Mouse (Mus musculus) kidney, embryonic 16.5 days (tissue): ENCODE measurements around the gene Nup107. TPM values are rescaled to one million over a fixed set of nuclear protein-coding genes. Genes with fewer than 3 reads are reported as not detected.

Experiments used
- ATAC-seq: fragments of 200-750 bp; cut with Nextera tagmentation; 2 replicates; pipeline ENCODE4 v1.8.0; 2017; ENCODE audit warnings: moderate TSS enrichment; ENCODE audit not compliant: low FRiP score, low TSS enrichment
- H3K27ac ChIP-seq: fragments of 300-500 bp; sonication (generic); 2 replicates; pipeline ENCODE4 v1.5.1; 2014; ENCODE audit warnings: low read length
- H3K27me3 ChIP-seq: fragments of 300-500 bp; sonication (generic); 2 replicates; pipeline ENCODE4 v1.6.1; 2014; ENCODE audit warnings: low read length, control low read depth, mixed read lengths; ENCODE audit not compliant: insufficient read depth
- H3K36me3 ChIP-seq: fragments of 300-500 bp; sonication (generic); 2 replicates; pipeline ENCODE4 v1.6.1; 2014; ENCODE audit warnings: low read length, control low read depth, mixed read lengths; ENCODE audit not compliant: insufficient read depth
- H3K4me1 ChIP-seq: fragments of 300-500 bp; sonication (generic); 2 replicates; pipeline ENCODE4 v1.6.1; 2014; ENCODE audit warnings: low read length, control low read depth, mixed read lengths; ENCODE audit not compliant: insufficient read depth
- H3K4me2 ChIP-seq: fragments of 300-500 bp; sonication (generic); replicated peaks from 2 replicates; pipeline ENCODE4 v1.6.1; 2014; ENCODE audit warnings: low read depth, low read length
- H3K4me3 ChIP-seq: fragments of 300-500 bp; sonication (generic); 2 replicates; pipeline ENCODE4 v1.5.1; 2014; ENCODE audit warnings: mild to moderate bottlenecking, low read length
- H3K9ac ChIP-seq: fragments of 300-500 bp; sonication (generic); replicated peaks from 2 replicates; pipeline ENCODE4 v1.6.1; 2014; ENCODE audit warnings: low read length
- H3K9me3 ChIP-seq: fragments of 300-500 bp; sonication (generic); 2 replicates; pipeline ENCODE4 v1.6.1; 2016; ENCODE audit warnings: low read length, control low read depth
- WGBS: fragments of 180-500 bp; shearing (Covaris S2); extraction: QIAGEN DNeasy Blood & Tissue Kit; methylation state at CpG from one replicate; pipeline ENCODE4 v1.1.7; 2014; 5-methylcytosine and 5-hydroxymethylcytosine counted together
- polyA plus RNA-seq: library from polyadenylated mRNA; unstranded; fragments of >200 nt; fragmentation: Nextera tagmentation; extraction: Ambion mirVana; gene quantifications from 2 replicates; pipeline ENCODE4 v1.2.1, GENCODE M21; 2015

Gene Nup107
- polyA plus RNA-seq, 1 experiment from 2014 or later: 64.8 TPM

- H3K4me1 ChIP-seq: no peaks in the 10 kb centered on the region
- no peak overlapping the region for H3K9ac ChIP-seq
- H3K9me3 ChIP-seq: no peaks in the 10 kb centered on the region
- H3K27me3 ChIP-seq: no peaks in the 10 kb centered on the region
- ATAC-seq: no peak
- WGBS: 86% methylated on average over 10 of the region's 10 CpGs
- H3K27ac ChIP-seq: no peak overlapping the region
- no peak overlapping the region for H3K4me3 ChIP-seq
- H3K4me2 ChIP-seq: no peak overlapping the region
- peaks cover 63% of the 10 kb centered on the region for H3K36me3 ChIP-seq
These were observed 25.0 kb downstream of the Nup107 start for GRCm38 (mm10) chr10:117767286-117768140.

GRCm38 (mm10) chr10:117766896-117767160 is 25.7 kb downstream of the Nup107 start:
- Histone ChIP-seq H3K36me3 (peaks cover 63% of the 10 kb centered on the region), H3K4me1 (no peaks in the 10 kb centered on the region), H3K9ac (no peak overlapping the region), H3K9me3 (no peaks in the 10 kb centered on the region), H3K27ac (no peak overlapping the region), H3K4me3 (no peak overlapping the region), H3K4me2 (no peak overlapping the region), H3K27me3 (no peaks in the 10 kb centered on the region)
- 88% methylated on average over 5 of the region's 5 CpGs for WGBS
- no peak for ATAC-seq

GRCm38 (mm10) chr10:117766111-117766895 is 26.2 kb downstream of the Nup107 start:
- Histone ChIP-seq H3K4me1 (no peaks in the 10 kb centered on the region), H3K36me3 (peaks cover 64% of the 10 kb centered on the region), H3K27ac (no peak overlapping the region), H3K9ac (no peak overlapping the region), H3K4me2 (no peak overlapping the region), H3K27me3 (no peaks in the 10 kb centered on the region), H3K4me3 (no peak overlapping the region), H3K9me3 (no peaks in the 10 kb centered on the region)
- no peak for ATAC-seq
- 87% methylated on average over 16 of the region's 16 CpGs for WGBS

- no peaks in the 10 kb centered on the region for H3K4me1 ChIP-seq
- H3K36me3 ChIP-seq: peaks cover 66% of the 10 kb centered on the region
- no peaks in the 10 kb centered on the region for H3K27me3 ChIP-seq
- no peak overlapping the region for H3K27ac ChIP-seq
- H3K4me3 ChIP-seq: no peak overlapping the region
- no peak overlapping the region for H3K9ac ChIP-seq
- ATAC-seq: no peak
- no peaks in the 10 kb centered on the region for H3K9me3 ChIP-seq
- no peak overlapping the region for H3K4me2 ChIP-seq
- 97% methylated on average over 11 of the region's 11 CpGs for WGBS
These were observed 27.2 kb downstream of the Nup107 start for GRCm38 (mm10) chr10:117765116-117765894.

GRCm38 (mm10) chr10:117764598-117764997 is 27.9 kb downstream of the Nup107 start:
- Histone ChIP-seq H3K4me3 (no peak overlapping the region), H3K36me3 (peaks cover 66% of the 10 kb centered on the region), H3K9me3 (no peaks in the 10 kb centered on the region), H3K4me1 (no peaks in the 10 kb centered on the region), H3K27ac (no peak overlapping the region), H3K27me3 (no peaks in the 10 kb centered on the region), H3K9ac (no peak overlapping the region), H3K4me2 (no peak overlapping the region)
- 91% methylated on average over 6 of the region's 6 CpGs for WGBS
- no peak for ATAC-seq

GRCm38 (mm10) chr10:117763588-117764190 is 28.8 kb downstream of the Nup107 start:
- Histone ChIP-seq H3K27me3 (no peaks in the 10 kb centered on the region), H3K4me3 (no peak overlapping the region), H3K4me1 (no peaks in the 10 kb centered on the region), H3K36me3 (peaks cover 72% of the 10 kb centered on the region), H3K9ac (no peak overlapping the region), H3K27ac (no peak overlapping the region), H3K9me3 (no peaks in the 10 kb centered on the region), H3K4me2 (no peak overlapping the region)
- no peak for ATAC-seq
- WGBS: 97% methylated on average over 16 of the region's 16 CpGs

GRCm38 (mm10) chr10:117762966-117763365 is 29.5 kb downstream of the Nup107 start:
- H3K9me3 ChIP-seq: no peaks in the 10 kb centered on the region
- ATAC-seq: no peak
- no peak overlapping the region for H3K4me2 ChIP-seq
- H3K9ac ChIP-seq: no peak overlapping the region
- H3K27ac ChIP-seq: no peak overlapping the region
- 94% methylated on average over 12 of the region's 12 CpGs for WGBS
- H3K27me3 ChIP-seq: no peaks in the 10 kb centered on the region
- no peaks in the 10 kb centered on the region for H3K4me1 ChIP-seq
- H3K4me3 ChIP-seq: no peak overlapping the region
- peaks cover 73% of the 10 kb centered on the region for H3K36me3 ChIP-seq

- no peaks in the 10 kb centered on the region for H3K9me3 ChIP-seq
- H3K9ac ChIP-seq: no peak overlapping the region
- ATAC-seq: no peak
- H3K4me3 ChIP-seq: no peak overlapping the region
- H3K27ac ChIP-seq: no peak overlapping the region
- H3K36me3 ChIP-seq: peaks cover 74% of the 10 kb centered on the region
- no peaks in the 10 kb centered on the region for H3K4me1 ChIP-seq
- no peak overlapping the region for H3K4me2 ChIP-seq
- no peaks in the 10 kb centered on the region for H3K27me3 ChIP-seq
- WGBS: 92% methylated on average over 2 of the region's 2 CpGs
These were observed 30.1 kb downstream of the Nup107 start for GRCm38 (mm10) chr10:117762281-117762830.

- H3K36me3 ChIP-seq: peaks cover 82% of the 10 kb centered on the region
- no peak for ATAC-seq
These were observed 31.0 kb downstream of the Nup107 start for GRCm38 (mm10) chr10:117761551-117761950.

More at GRCm38 (mm10) chr10:117761551-117761950, 31.0 kb downstream of the Nup107 start:
- H3K4me2 ChIP-seq: no peak overlapping the region
- no peak overlapping the region for H3K9ac ChIP-seq
- H3K27ac ChIP-seq: no peak overlapping the region
- 93% methylated on average over 6 of the region's 6 CpGs for WGBS
- no peaks in the 10 kb centered on the region for H3K9me3 ChIP-seq
- no peaks in the 10 kb centered on the region for H3K4me1 ChIP-seq
- H3K4me3 ChIP-seq: no peak overlapping the region
- no peaks in the 10 kb centered on the region for H3K27me3 ChIP-seq
